Mouse (Mus musculus): Measurements from ENCODE around the gene Mob4.

Mob4 gene

GRCm38 (mm10) chr1:55132308-55132707, 1.3 kb downstream of the Mob4 start:
- DNase-seq = no peak

DNA sequence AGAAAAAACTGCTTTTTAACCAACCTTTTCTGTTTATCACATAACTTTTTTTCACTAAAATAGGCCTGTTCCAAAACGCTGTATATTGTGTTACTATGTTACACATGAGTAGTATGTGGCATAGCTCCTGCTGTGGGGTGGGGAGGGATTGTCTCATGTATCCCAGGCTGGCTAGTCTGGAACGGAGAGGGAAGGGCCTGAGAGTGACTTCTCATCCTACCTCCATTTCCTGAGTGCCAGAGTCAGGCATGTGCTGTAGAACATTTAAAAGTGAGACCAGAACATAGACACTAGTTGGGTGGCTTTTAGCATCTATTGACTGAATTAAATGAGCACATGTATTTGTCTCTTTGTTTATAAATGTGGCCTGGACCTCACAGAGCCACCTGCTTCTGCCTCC, 2.1 kb downstream of the Mob4 start:
- no peak for DNase-seq

GRCm38 (mm10) chr1:55134301-55134700, 3.3 kb downstream of the Mob4 start:
- DNase-seq = no peak

DNA sequence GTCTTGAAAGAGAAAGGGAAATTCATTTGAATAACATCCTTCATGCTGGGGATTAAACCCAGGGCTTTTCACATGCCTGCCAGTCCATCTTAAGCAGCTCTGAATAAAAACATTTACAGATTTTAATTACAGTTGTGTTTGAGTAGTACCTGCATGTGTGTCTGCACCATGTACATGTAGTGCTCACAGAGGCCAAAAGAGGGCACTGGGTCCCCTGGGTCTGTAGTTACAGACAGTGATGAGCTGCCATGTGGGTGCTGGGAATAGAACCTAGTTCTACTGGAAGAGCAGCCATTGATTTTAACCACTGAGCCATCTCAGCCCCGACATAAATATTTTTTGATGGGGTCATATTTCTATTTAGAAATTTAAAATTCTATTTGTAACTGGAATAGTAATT, 4.8 kb downstream of the Mob4 start:
- DNase-seq = no peak

- DNase-seq = no peak
Measured at GRCm38 (mm10) chr1:55144338-55144737, 13.3 kb downstream of the Mob4 start.

DNA sequence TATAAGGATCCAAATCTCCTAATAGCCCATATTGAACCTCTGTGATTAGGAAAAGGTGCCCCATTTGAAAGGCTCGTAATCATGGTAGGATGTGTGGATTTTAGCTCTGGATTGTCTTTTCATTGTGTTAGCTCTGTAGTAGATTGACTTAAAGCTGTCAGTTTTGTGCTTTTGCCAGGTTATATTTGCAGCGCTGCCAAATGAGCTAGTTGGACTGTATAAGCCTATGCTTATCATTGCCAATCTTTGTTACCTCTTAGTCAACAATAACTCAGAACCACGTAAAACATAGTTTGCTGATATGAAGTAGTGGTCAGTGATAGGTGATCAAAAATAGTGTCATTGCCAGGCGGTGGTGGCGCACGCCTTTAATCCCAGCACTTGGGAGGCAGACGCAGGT, 14.5 kb downstream of the Mob4 start:
- DNase-seq = peak; percentile 67

GRCm38 (mm10) chr1:55157329-55157728, 26.3 kb downstream of the Mob4 start:
- no peak for DNase-seq

GRCm38 (mm10) chr1:55158211-55158610, 27.2 kb downstream of the Mob4 start:
- no peak for DNase-seq

GRCm38 (mm10) chr1:55158821-55159220, 27.8 kb downstream of the Mob4 start:
- DNase-seq = no peak

GRCm38 (mm10) chr1:55160218-55160617, 29.2 kb downstream of the Mob4 start:
- no peak for DNase-seq

- DNase-seq = peak; percentile 40
Measured at GRCm38 (mm10) chr1:55160831-55161638, 30.0 kb downstream of the Mob4 start.

DNA sequence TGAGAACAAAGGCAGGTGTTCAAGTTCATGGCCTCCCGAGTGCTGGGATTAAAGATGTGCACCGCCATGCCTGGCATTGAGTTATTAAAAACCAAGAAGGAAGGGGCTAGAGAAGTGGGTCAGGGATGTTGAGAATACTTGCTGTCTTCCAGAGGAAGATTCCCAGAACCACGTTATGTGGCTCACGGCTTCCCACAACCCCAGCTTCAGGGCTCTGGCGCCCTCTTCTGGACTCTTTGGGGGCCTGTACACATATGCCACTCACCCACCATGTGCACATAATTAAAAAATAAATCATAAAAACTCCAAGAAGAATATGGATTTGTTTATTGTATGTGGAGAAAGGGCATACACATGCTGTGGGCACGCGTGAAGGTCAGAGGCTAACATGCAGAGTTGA, 30.9 kb downstream of the Mob4 start:
- no peak for DNase-seq

DNA sequence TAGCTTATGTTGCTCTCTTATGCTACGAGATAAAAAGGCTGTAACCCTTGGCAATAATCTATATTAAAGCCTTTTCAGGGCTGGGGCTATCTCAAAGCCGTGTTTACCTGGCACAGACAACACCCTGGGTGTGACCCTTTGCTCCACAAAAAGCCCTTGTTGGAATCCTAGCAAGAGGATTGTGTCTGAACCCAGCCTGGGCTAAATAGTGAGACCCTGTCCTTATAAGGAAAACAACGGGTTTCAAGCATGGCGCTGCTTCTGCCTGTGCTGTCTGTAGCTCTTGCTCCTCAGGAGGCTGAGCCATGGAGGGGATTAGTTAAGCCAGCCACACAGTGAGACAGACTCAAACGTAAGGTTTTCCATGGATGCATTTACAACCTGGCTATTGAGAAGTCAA, 31.8 kb downstream of the Mob4 start:
- DNase-seq = no peak

DNA sequence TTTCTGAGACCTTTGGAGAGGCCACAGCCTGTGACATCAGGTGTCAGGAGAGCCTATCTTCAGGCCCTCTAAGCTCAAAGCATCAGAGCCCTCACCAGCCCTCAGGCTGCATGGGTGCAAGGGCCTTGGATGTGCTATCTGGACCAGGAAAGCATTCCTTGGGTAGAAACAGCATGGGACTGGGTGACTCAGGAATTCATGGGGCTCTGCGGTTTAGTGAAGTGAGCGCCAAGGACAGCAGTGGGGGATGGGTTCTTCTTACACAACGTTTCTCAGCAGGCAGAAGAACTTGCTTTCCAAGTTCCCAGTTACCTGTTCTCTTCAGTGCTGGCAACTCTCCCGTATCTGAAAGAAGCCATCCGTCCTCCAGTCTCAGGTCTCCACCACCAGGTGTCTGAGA, 33.0 kb downstream of the Mob4 start:
- no peak for DNase-seq

GRCm38 (mm10) chr1:55167560-55167959, 36.5 kb downstream of the Mob4 start:
- DNase-seq = no peak

DNA sequence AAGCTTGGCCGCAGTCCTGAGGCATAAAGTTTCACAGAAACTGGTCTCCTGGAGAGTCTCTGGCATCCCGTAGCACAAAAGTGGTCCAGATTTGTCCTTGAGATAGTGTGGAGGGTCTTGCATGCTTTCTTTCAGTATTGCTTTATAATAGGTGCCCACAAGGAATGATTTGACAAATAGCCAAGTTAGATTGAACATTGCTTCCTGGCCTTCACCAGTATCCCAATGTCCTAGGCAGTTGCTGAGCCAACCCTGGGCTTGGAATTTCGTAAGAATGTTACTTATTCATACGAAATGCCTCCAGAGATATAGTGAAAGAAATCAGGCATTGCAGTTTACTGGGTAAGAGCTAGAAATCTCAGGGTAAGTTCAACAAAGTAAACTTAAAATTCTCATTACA, 37.6 kb downstream of the Mob4 start:
- no peak for DNase-seq

- no peak for DNase-seq
Measured at GRCm38 (mm10) chr1:55171361-55172325, 40.6 kb downstream of the Mob4 start.

DNA sequence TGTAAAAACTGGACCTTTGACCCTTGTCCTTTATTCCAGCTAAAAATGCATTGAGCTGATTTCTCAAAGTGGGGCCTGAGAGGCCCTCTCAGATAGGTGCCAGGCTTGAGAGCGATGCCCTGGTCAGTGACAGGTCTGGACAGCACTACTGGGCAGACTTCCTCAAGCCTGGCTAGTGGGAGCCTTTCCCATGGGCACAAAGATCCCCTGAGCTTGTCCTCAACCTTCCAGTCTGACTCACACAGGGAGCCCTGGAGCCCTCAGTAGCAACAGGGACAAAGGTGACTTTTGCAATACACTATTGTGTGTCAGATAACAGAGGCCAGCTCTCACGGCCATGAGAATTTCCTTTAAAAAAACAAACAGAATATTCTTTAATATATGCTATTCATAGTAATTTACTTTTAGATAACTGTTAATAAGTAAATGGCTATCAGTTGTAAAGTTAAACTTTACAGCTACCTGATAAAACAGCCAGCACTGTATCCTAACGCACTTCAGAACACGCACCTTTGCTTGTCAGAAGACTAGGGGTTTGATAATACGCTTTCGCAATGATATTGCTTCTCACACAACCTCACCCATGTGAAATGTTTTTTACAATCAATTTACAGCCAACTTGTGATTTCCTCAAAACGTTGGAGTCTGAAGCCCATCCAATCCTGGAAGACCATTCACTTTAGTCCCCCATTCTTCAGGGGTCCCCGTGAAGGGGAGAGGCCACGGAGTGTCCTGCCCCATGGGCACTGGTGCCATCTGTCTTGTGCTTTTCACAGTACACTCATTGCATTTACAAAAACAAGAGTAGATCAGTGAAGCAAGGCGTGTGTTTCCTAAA, 42.9 kb downstream of the Mob4 start:
- DNase-seq = no peak

DNA sequence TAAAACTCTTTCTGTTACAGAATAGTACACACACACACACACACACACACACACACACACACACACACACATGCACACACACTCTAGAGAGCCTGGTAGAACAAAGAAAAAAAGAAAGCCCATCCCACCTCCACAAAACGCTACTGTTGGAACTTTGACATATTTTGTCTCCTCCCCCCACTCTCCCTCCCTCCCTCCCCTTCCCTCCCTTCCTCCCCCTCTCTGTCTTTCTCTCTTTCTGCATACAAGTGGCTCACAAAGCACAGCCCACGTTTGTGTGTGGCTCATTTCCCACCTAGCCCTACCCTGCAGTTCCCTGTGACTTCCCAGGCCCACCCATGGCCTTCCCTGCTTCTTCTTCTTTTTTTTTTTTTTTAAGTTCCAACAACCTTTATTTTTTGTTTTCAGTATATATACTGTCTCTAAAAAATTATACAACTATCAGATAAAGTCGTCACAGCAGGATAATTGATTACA, 43.6 kb downstream of the Mob4 start:
- DNase-seq = no peak

GRCm38 (mm10) chr1:55179917-55180566, 49.0 kb downstream of the Mob4 start:
- no peak for DNase-seq

GRCm38 (mm10) chr1:55182392-55182791, 51.4 kb downstream of the Mob4 start:
- no peak for DNase-seq

DNA sequence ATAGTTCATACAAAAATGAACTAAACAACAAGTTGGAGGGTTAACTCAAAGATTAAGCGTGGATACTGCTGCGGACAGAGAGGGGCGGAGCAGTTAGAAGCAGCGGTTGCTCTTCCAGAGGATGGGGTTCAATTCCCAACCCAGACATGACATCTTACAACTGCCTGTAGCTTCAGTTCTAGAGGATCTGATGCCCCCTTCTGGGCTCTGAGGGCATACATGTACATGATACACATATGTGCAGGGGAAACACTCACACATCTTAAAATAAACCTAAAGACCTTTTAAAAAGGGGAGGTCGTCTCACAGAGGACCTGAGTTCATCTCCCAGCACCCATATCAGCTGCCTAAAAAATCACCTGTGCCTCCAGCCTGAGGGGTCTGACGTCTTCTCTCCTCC, 54.7 kb downstream of the Mob4 start:
- DNase-seq = no peak

All from cerebellum, adult 9-10 months (tissue).